Mouse (Mus musculus) testis, adult 10 weeks (tissue): ENCODE measurements around the gene Smpx. TPM values are rescaled to one million over a fixed set of nuclear protein-coding genes. Genes with fewer than 3 reads are reported as not detected.

Source experiments
- polyA plus RNA-seq: library from polyadenylated mRNA; stranded (reverse); fragments of 350-450 nt; fragmentation: Illumina TruSeq; extraction: RNeasy Lipid Tissue Mini Kit (QIAGEN cat#74804); gene quantifications from one replicate; pipeline ENCODE4 v1.2.3, GENCODE M21; 2014; ENCODE audit warnings: low read depth, low replicate concordance

Smpx gene
- polyA plus RNA-seq: 99.0 TPM

DNA sequence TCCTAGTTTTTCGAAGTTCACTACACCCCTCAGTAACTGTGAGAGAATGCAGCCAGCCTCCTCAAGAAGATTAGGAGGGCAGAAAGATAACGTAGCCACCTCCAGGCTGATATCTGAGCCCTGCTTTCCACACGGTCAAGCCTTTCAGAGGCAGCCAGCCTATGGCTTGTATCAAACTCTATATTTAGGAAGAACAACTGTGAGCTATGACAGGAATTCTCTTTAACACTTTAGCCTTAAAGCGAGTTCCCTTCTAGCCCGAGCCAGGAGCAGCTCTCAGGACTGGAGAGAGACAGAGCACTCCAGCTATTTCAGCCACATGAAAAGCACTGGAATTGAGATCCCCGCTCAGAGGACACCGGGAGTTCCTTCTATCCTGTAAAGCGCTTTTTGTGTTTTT is at the start of gene Smpx:
Gene Smpx (plus strand): TSS at position 49 of the 400 bp plus-strand sequence.

Other genes with a start within 250 kb of the Smpx start
- gene Sms, start 206.6 kb upstream of the Smpx start, polyA plus RNA-seq: 13.2 TPM
- gene Yy2, start 129.9 kb upstream of the Smpx start, polyA plus RNA-seq: 4.3 TPM
- gene Mbtps2, start 100.2 kb upstream of the Smpx start, polyA plus RNA-seq: 10.0 TPM
- gene Klhl34, start 119.5 kb downstream of the Smpx start, polyA plus RNA-seq: not detected